Mouse (Mus musculus) forebrain, embryonic 11.5 days (tissue): ENCODE data around the gene Sem1. TPM values are rescaled to one million over a fixed set of nuclear protein-coding genes. Genes with fewer than 3 reads are reported as not detected.

Source experiments
- ATAC-seq: fragments of 200-750 bp; cut with Nextera tagmentation; replicated peaks from 2 replicates; pipeline ENCODE4 v1.8.0; 2017; ENCODE audit warnings: moderate TSS enrichment; ENCODE audit not compliant: low FRiP score
- DNase-seq: peaks from one replicate; pipeline ENCODE4 v3.0.0-alpha.2; 2017; ENCODE audit warnings: low spot score
- H3K27ac ChIP-seq: fragments of 300-500 bp; sonication (generic); 2 replicates; pipeline ENCODE4 v1.5.1; 2014; ENCODE audit warnings: low read depth, low read length
- H3K27me3 ChIP-seq: fragments of 300-500 bp; sonication (generic); 2 replicates; pipeline ENCODE4 v1.6.1; 2014; ENCODE audit warnings: mild to moderate bottlenecking, low read length, mixed read lengths; ENCODE audit not compliant: control insufficient read depth, insufficient read depth
- H3K36me3 ChIP-seq: fragments of 300-500 bp; sonication (generic); 2 replicates; pipeline ENCODE4 v1.6.1; 2014; ENCODE audit warnings: mild to moderate bottlenecking, low read length, moderate library complexity, mixed read lengths; ENCODE audit not compliant: control insufficient read depth, insufficient read depth
- H3K4me1 ChIP-seq: fragments of 300-500 bp; sonication (generic); replicated peaks from 2 replicates; pipeline ENCODE4 v1.6.1; 2014; ENCODE audit warnings: low read length, mixed read lengths; ENCODE audit not compliant: control insufficient read depth, insufficient read depth
- H3K4me2 ChIP-seq: fragments of 300-500 bp; sonication (generic); 2 replicates; pipeline ENCODE4 v1.6.1; 2014; ENCODE audit warnings: low read depth, mild to moderate bottlenecking, low read length, moderate library complexity, mixed read lengths; ENCODE audit not compliant: severe bottlenecking
- H3K4me3 ChIP-seq: fragments of 300-500 bp; sonication (generic); 2 replicates; pipeline ENCODE4 v1.5.1; 2014; ENCODE audit warnings: low read depth, low read length
- H3K9ac ChIP-seq: fragments of 300-500 bp; sonication (generic); 2 replicates; pipeline ENCODE4 v1.6.1; 2014; ENCODE audit warnings: low read length
- H3K9me3 ChIP-seq: fragments of 300-500 bp; sonication (generic); 2 replicates; pipeline ENCODE4 v1.6.1; 2016; ENCODE audit warnings: low read length, mixed read lengths; ENCODE audit not compliant: control insufficient read depth
- WGBS: fragments of 180-500 bp; shearing (Covaris S2); extraction: QIAGEN DNeasy Blood & Tissue Kit; methylation state at CpG from one replicate; pipeline ENCODE4 v1.1.7; 2014; 5-methylcytosine and 5-hydroxymethylcytosine counted together
- polyA plus RNA-seq: library from polyadenylated mRNA; unstranded; fragments of >200 nt; fragmentation: Nextera tagmentation; extraction: Ambion mirVana; gene quantifications from 2 replicates; pipeline ENCODE4 v1.2.1, GENCODE M21; 2014

The Sem1 gene
- polyA plus RNA-seq, 1 experiment from 2014 or later, result 263 TPM

- WGBS, result 90% methylated on average over 4 of the region's 4 CpGs
- Histone ChIP-seq H3K27ac (no peak overlapping the region), H3K36me3 (no peaks in the 10 kb centered on the region; the same call in 1 of the 2 replicates), H3K4me3 (no peak overlapping the region), H3K4me2 (no peak overlapping the region), H3K9me3 (no peaks in the 10 kb centered on the region), H3K27me3 (no peaks in the 10 kb centered on the region), H3K9ac (no peak overlapping the region), H3K4me1 (no peaks in the 10 kb centered on the region)
- ATAC-seq (no peak), DNase-seq (no peak)
Measured at GRCm38 (mm10) chr6:6575796-6576195, 2.7 kb downstream of the Sem1 start.

GRCm38 (mm10) chr6:6568436-6568835 is 10.0 kb downstream of the Sem1 start:
- Histone ChIP-seq H3K27ac (no peak overlapping the region), H3K4me3 (no peak overlapping the region), H3K4me2 (no peak overlapping the region), H3K9ac (no peak overlapping the region), H3K27me3 (no peaks in the 10 kb centered on the region), H3K9me3 (no peaks in the 10 kb centered on the region), H3K4me1 (no peaks in the 10 kb centered on the region), H3K36me3 (no peaks in the 10 kb centered on the region; the same call in 1 of the 2 replicates)
- DNase-seq (no peak), ATAC-seq (no peak)
- 84% methylated on average over 3 of the region's 3 CpGs for WGBS

GRCm38 (mm10) chr6:6563691-6564090 is 14.8 kb downstream of the Sem1 start:
- no peak for DNase-seq
- WGBS, result 93% methylated on average over 5 of the region's 5 CpGs

GRCm38 (mm10) chr6:6562716-6563115 is 15.7 kb downstream of the Sem1 start:
- WGBS, result 93% methylated on average over 5 of the region's 5 CpGs
- no peak overlapping the region for H3K27ac ChIP-seq
- H3K36me3 ChIP-seq, result no peaks in the 10 kb centered on the region; the same call in 1 of the 2 replicates
- H3K4me1 ChIP-seq, result no peaks in the 10 kb centered on the region
- no peak overlapping the region for H3K4me2 ChIP-seq
- H3K9ac ChIP-seq, result no peak overlapping the region
- no peaks in the 10 kb centered on the region for H3K27me3 ChIP-seq
- no peak overlapping the region for H3K4me3 ChIP-seq
- DNase-seq (no peak), ATAC-seq (no peak)
- H3K9me3 ChIP-seq, result no peaks in the 10 kb centered on the region

More at GRCm38 (mm10) chr6:6563691-6564090, 14.8 kb downstream of the Sem1 start:
- no peaks in the 10 kb centered on the region for H3K27me3 ChIP-seq
- H3K4me2 ChIP-seq, result no peak overlapping the region
- no peak overlapping the region for H3K9ac ChIP-seq
- no peaks in the 10 kb centered on the region for H3K9me3 ChIP-seq
- no peak for ATAC-seq
- H3K36me3 ChIP-seq, result no peaks in the 10 kb centered on the region; the same call in 1 of the 2 replicates
- H3K27ac ChIP-seq, result no peak overlapping the region
- H3K4me1 ChIP-seq, result no peaks in the 10 kb centered on the region
- no peak overlapping the region for H3K4me3 ChIP-seq

- no peaks in the 10 kb centered on the region for H3K4me1 ChIP-seq
- H3K36me3 ChIP-seq, result peaks cover 4% of the 10 kb centered on the region; the same call in 1 of the 2 replicates
- H3K9me3 ChIP-seq, result no peaks in the 10 kb centered on the region
- no peaks in the 10 kb centered on the region for H3K27me3 ChIP-seq
- no peak overlapping the region for H3K4me3 ChIP-seq
- H3K4me2 ChIP-seq, result no peak overlapping the region
- ATAC-seq, result no peak
- WGBS, result 96% methylated on average over 1 of the region's 1 CpGs
- no peak overlapping the region for H3K27ac ChIP-seq
- DNase-seq, result no peak
- no peak overlapping the region for H3K9ac ChIP-seq
Measured at GRCm38 (mm10) chr6:6557647-6558046, 20.8 kb downstream of the Sem1 start.

- Histone ChIP-seq H3K4me3 (no peak overlapping the region), H3K9ac (no peak overlapping the region), H3K36me3 (peaks cover 4% of the 10 kb centered on the region; the same call in 1 of the 2 replicates), H3K27me3 (no peaks in the 10 kb centered on the region), H3K27ac (no peak overlapping the region), H3K4me1 (no peaks in the 10 kb centered on the region), H3K4me2 (no peak overlapping the region), H3K9me3 (no peaks in the 10 kb centered on the region)
- ATAC-seq (no peak), DNase-seq (no peak)
- WGBS, result 92% methylated on average over 6 of the region's 6 CpGs
Measured at GRCm38 (mm10) chr6:6552006-6552405, 26.5 kb downstream of the Sem1 start.

- ATAC-seq (no peak), DNase-seq (no peak)
- Histone ChIP-seq H3K27me3 (no peaks in the 10 kb centered on the region), H3K4me2 (no peak overlapping the region), H3K9ac (no peak overlapping the region), H3K4me1 (no peaks in the 10 kb centered on the region), H3K27ac (no peak overlapping the region), H3K9me3 (no peaks in the 10 kb centered on the region), H3K36me3 (no peaks in the 10 kb centered on the region), H3K4me3 (no peak overlapping the region)
- 71% methylated on average over 5 of the region's 5 CpGs for WGBS
Measured at GRCm38 (mm10) chr6:6547997-6548396, 30.5 kb downstream of the Sem1 start.

GRCm38 (mm10) chr6:6544255-6544645 is 34.2 kb downstream of the Sem1 start:
- no peak for DNase-seq

GRCm38 (mm10) chr6:6543606-6544254 is 34.7 kb downstream of the Sem1 start:
- Histone ChIP-seq H3K27ac (no peak overlapping the region), H3K27me3 (no peaks in the 10 kb centered on the region), H3K9ac (no peak overlapping the region), H3K4me3 (no peak overlapping the region), H3K9me3 (no peaks in the 10 kb centered on the region), H3K36me3 (no peaks in the 10 kb centered on the region), H3K4me1 (no peaks in the 10 kb centered on the region), H3K4me2 (no peak overlapping the region)
- ATAC-seq, result no peak
- DNase-seq, result no peak
- WGBS, result 90% methylated on average over 9 of the region's 9 CpGs

More at GRCm38 (mm10) chr6:6544255-6544645, 34.2 kb downstream of the Sem1 start:
- no peak overlapping the region for H3K4me2 ChIP-seq
- no peak overlapping the region for H3K27ac ChIP-seq
- H3K36me3 ChIP-seq, result no peaks in the 10 kb centered on the region
- H3K4me1 ChIP-seq, result no peaks in the 10 kb centered on the region
- WGBS, result 91% methylated on average over 4 of the region's 4 CpGs
- H3K4me3 ChIP-seq, result no peak overlapping the region
- no peak for ATAC-seq
- H3K9me3 ChIP-seq, result no peaks in the 10 kb centered on the region
- H3K27me3 ChIP-seq, result no peaks in the 10 kb centered on the region
- no peak overlapping the region for H3K9ac ChIP-seq
